Comparison of ENCODE assay signal across 9 mouse cellular contexts in genomic region chr17:56338909-56339308, GRCm38 (mm10). TPM values are rescaled to one million over a fixed set of nuclear protein-coding genes. Genes with fewer than 3 reads are reported as not detected.
DNase-seq lines count a peak whose midpoint lies in the region; ATAC-seq and TF ChIP-seq lines count a peak whose summit lies in the region.
"Had no signal": no experiment of that assay in that cellular context is flagged by ENCODE, and none has a peak within 500 bp of the region (broad histone marks: within the 10 kb centered on the region; RNA-seq: fewer than 3 reads in every experiment).

No protein-coding gene starts in this region.

- no peak for DNase-seq in layer of hippocampus, adult 2 months (ENCODE audit: low spot score in 2 of 2)
- DNase-seq in layer of hippocampus, postnatal 36 days: no peak
- peak; percentile 60 for DNase-seq in R1 (ENCODE audit: low read depth, low spot score)
- peak; percentile 78 for DNase-seq in thymus, postnatal 14 days
- DNase-seq in cerebellum, adult 9-10 months: no peak
- DNase-seq in frontal cortex, postnatal 10 days (ENCODE audit: low spot score in 2 of 2): no peak

- peak; percentile 76 for ATAC-seq in erythroid progenitor cell, adult 5-6 weeks (replicated peaks; ENCODE audit: low FRiP score, poor library complexity, severe bottlenecking)
- peak; percentile 66 for ATAC-seq in megakaryocyte, adult 5-6 weeks (ENCODE audit: poor library complexity, severe bottlenecking)

- TF ChIP-seq CTCF in layer of hippocampus, adult 2 months (conservative IDR thresholded peaks at IDR 0.05): peak; percentile 76

- no peak overlapping the region for H3K4me3 ChIP-seq in layer of hippocampus, adult 2 months

- H3K27ac ChIP-seq in layer of hippocampus, adult 2 months: no peak overlapping the region
- H3K27ac ChIP-seq: macrophage had no signal

RNA-seq across cellular contexts. Expression of gene Kdm4b, which starts 13.0 kb away (rescaled TPM):
- total RNA-seq in layer of hippocampus, adult 2 months (2021): 10 to 100 TPM; 87.8 to 96.3 TPM
- total RNA-seq in layer of hippocampus, postnatal 36 days (2021): 10 to 100 TPM; 84.3 to 96.2 TPM
- total RNA-seq in erythroid progenitor cell, adult 5-6 weeks (2015; ENCODE audit: low replicate concordance): 3.4 and 18.0 TPM in 2 replicates
- 3.4 and 8.5 TPM in 2 replicates for total RNA-seq in erythroid progenitor cell, adult 5-6 weeks (2017; ENCODE audit: low replicate concordance)
- 8.0 and 10.8 TPM in 2 replicates for total RNA-seq in megakaryocyte, adult 5-6 weeks (2015)
- total RNA-seq in megakaryocyte, adult 5-6 weeks (2017): 6.7 and 7.1 TPM in 2 replicates

RNA-seq across cellular contexts. Expression of gene Uhrf1, which starts 35.8 kb away (rescaled TPM):
- 1 to 10 TPM; 1.7 to 2.1 TPM for total RNA-seq in layer of hippocampus, adult 2 months (2021)
- 1 to 10 TPM; 1.2 to 1.3 TPM for total RNA-seq in layer of hippocampus, postnatal 36 days (2021)
- 86.9 and 122 TPM in 2 replicates for total RNA-seq in erythroid progenitor cell, adult 5-6 weeks (2015; ENCODE audit: low replicate concordance)
- total RNA-seq in erythroid progenitor cell, adult 5-6 weeks (2017; ENCODE audit: low replicate concordance): 178 and 179 TPM in 2 replicates
- 39.3 and 52.3 TPM in 2 replicates for total RNA-seq in megakaryocyte, adult 5-6 weeks (2015)
- 83.7 and 101 TPM in 2 replicates for total RNA-seq in megakaryocyte, adult 5-6 weeks (2017)

RNA-seq across cellular contexts. Expression of gene Arrdc5, which starts 38.8 kb away (rescaled TPM):
- total RNA-seq in layer of hippocampus, adult 2 months (2021): not detected
- total RNA-seq in layer of hippocampus, postnatal 36 days (2021): not detected
- not detected in 2 replicates for total RNA-seq in erythroid progenitor cell, adult 5-6 weeks (2015; ENCODE audit: low replicate concordance)
- total RNA-seq in erythroid progenitor cell, adult 5-6 weeks (2017; ENCODE audit: low replicate concordance): not detected in 2 replicates
- not detected in 2 replicates for total RNA-seq in megakaryocyte, adult 5-6 weeks (2015)
- not detected in 2 replicates for total RNA-seq in megakaryocyte, adult 5-6 weeks (2017)

RNA-seq across cellular contexts. Expression of gene Plin3, which starts 46.2 kb away (rescaled TPM):
- 10 to 100 TPM; 16.8 to 17.2 TPM for total RNA-seq in layer of hippocampus, adult 2 months (2021)
- 10 to 100 TPM; 10.9 to 15.0 TPM for total RNA-seq in layer of hippocampus, postnatal 36 days (2021)
- 2.2 and 2.5 TPM in 2 replicates for total RNA-seq in erythroid progenitor cell, adult 5-6 weeks (2015; ENCODE audit: low replicate concordance)
- 5.6 and 6.7 TPM in 2 replicates for total RNA-seq in erythroid progenitor cell, adult 5-6 weeks (2017; ENCODE audit: low replicate concordance)
- 7.1 and 9.1 TPM in 2 replicates for total RNA-seq in megakaryocyte, adult 5-6 weeks (2015)
- total RNA-seq in megakaryocyte, adult 5-6 weeks (2017): 28.3 and 29.2 TPM in 2 replicates

Comparison
In these comparisons a context has a peak if more than half of its experiments do, and no peak if none do; other contexts are left out.
1. DNase-seq: peak in R1 (single experiment) and thymus, postnatal 14 days (single experiment); none in layer of hippocampus, adult 2 months (0 of 2), layer of hippocampus, postnatal 36 days (0 of 2), cerebellum, adult 9-10 months (single experiment) and frontal cortex, postnatal 10 days (0 of 2).
2. RNA of gene Kdm4b, which starts 13.0 kb away (total RNA-seq): 87.8 to 96.3 TPM in layer of hippocampus, adult 2 months and 84.3 to 96.2 TPM in layer of hippocampus, postnatal 36 days; 6.7 to 10.8 TPM in megakaryocyte, adult 5-6 weeks and 3.4 to 18.0 TPM in erythroid progenitor cell, adult 5-6 weeks; every median in the first group is over 4 times any median in the second.
3. RNA of gene Uhrf1, which starts 35.8 kb away (total RNA-seq): 86.9 to 179 TPM in erythroid progenitor cell, adult 5-6 weeks and 39.3 to 101 TPM in megakaryocyte, adult 5-6 weeks; 1.7 to 2.1 TPM in layer of hippocampus, adult 2 months and 1.2 to 1.3 TPM in layer of hippocampus, postnatal 36 days; every median in the first group is over 10 times any median in the second.